Mouse (Mus musculus) adrenal gland, postnatal 14 days (tissue): ENCODE results near the gene Apbb2. TPM values are rescaled to one million over a fixed set of nuclear protein-coding genes. Genes with fewer than 3 reads are reported as not detected.

Experiments
- DNase-seq: peaks from one replicate; pipeline ENCODE4 v3.0.0; 2021; ENCODE audit warnings: mixed read lengths
- total RNA-seq: library from RNA; stranded (reverse); gene quantifications from 2 replicates; pipeline ENCODE4 v1.2.3, GENCODE M21; 2021

Gene Apbb2
- total RNA-seq, 1 experiment from 2014 or later, result 59.9 TPM

- DNase-seq, result no peak
Observed at GRCm38 (mm10) chr5:66549691-66550090, 68.9 kb downstream of the Apbb2 start.

- DNase-seq, result peak; percentile 83
Observed at GRCm38 (mm10) chr5:66546969-66547511, 71.5 kb downstream of the Apbb2 start.

GRCm38 (mm10) chr5:66545573-66546141, 72.9 kb downstream of the Apbb2 start:
- no peak for DNase-seq

GRCm38 (mm10) chr5:66543761-66544160, 74.8 kb downstream of the Apbb2 start:
- peak; percentile 34 for DNase-seq

- no peak for DNase-seq
Observed at GRCm38 (mm10) chr5:66543344-66543743, 75.2 kb downstream of the Apbb2 start.

- DNase-seq, result peak; percentile 59
Observed at GRCm38 (mm10) chr5:66542521-66542920, 76.1 kb downstream of the Apbb2 start.

GRCm38 (mm10) chr5:66541385-66541784, 77.2 kb downstream of the Apbb2 start:
- peak; percentile 28 for DNase-seq

GRCm38 (mm10) chr5:66540246-66540645, 78.3 kb downstream of the Apbb2 start:
- no peak for DNase-seq

GRCm38 (mm10) chr5:66537811-66538210, 80.8 kb downstream of the Apbb2 start:
- DNase-seq, result no peak

- no peak for DNase-seq
Observed at GRCm38 (mm10) chr5:66536696-66537358, 81.8 kb downstream of the Apbb2 start.

- no peak for DNase-seq
Observed at GRCm38 (mm10) chr5:66535566-66536236, 82.9 kb downstream of the Apbb2 start.

- no peak for DNase-seq
Observed at GRCm38 (mm10) chr5:66533711-66534425, 84.7 kb downstream of the Apbb2 start.

GRCm38 (mm10) chr5:66532827-66533226, 85.8 kb downstream of the Apbb2 start:
- peak; percentile 71 for DNase-seq

- no peak for DNase-seq
Observed at GRCm38 (mm10) chr5:66530361-66530760, 88.2 kb downstream of the Apbb2 start.

GRCm38 (mm10) chr5:66529631-66530030, 89.0 kb downstream of the Apbb2 start:
- no peak for DNase-seq

GRCm38 (mm10) chr5:66528567-66528966, 90.0 kb downstream of the Apbb2 start:
- no peak for DNase-seq

- peak; percentile 32 for DNase-seq
Observed at GRCm38 (mm10) chr5:66527090-66527489, 91.5 kb downstream of the Apbb2 start.

- no peak for DNase-seq
Observed at GRCm38 (mm10) chr5:66525002-66525401, 93.6 kb downstream of the Apbb2 start.

- DNase-seq, result no peak
Observed at GRCm38 (mm10) chr5:66523681-66524503, 94.7 kb downstream of the Apbb2 start.

- DNase-seq, result no peak
Observed at GRCm38 (mm10) chr5:66521250-66521649, 97.3 kb downstream of the Apbb2 start.

- DNase-seq, result no peak
Observed at GRCm38 (mm10) chr5:66519511-66519910, 99.1 kb downstream of the Apbb2 start.
